Mouse (Mus musculus): ENCODE measurements around the gene Pigf. TPM values are rescaled to one million over a fixed set of nuclear protein-coding genes. Genes with fewer than 3 reads are reported as not detected.

Pigf gene
- polyA plus RNA-seq, 1 experiment from 2014 or later: 32.4 TPM

- Histone ChIP-seq H3K27ac (ENCODE audit: low read length) (no peak overlapping the region), H3K9me3 (ENCODE audit: control insufficient read depth, low read length) (no peaks in the 10 kb centered on the region), H3K27me3 (replicated peaks; ENCODE audit: control insufficient read depth, insufficient read depth, low read length) (no peaks in the 10 kb centered on the region), H3K4me1 (replicated peaks; ENCODE audit: control insufficient read depth, insufficient read depth, low read length) (peaks cover 2% of the 10 kb centered on the region), H3K4me3 (replicated peaks; ENCODE audit: low read length) (no peak overlapping the region), H3K36me3 (ENCODE audit: control insufficient read depth, insufficient read depth) (no peaks in the 10 kb centered on the region), H3K4me2 (ENCODE audit: low read length) (no peak overlapping the region), H3K9ac (replicated peaks; ENCODE audit: low read depth, low read length) (no peak overlapping the region)
- 86% methylated on average over 10 of the region's 10 CpGs for WGBS
- ATAC-seq: no peak
Measured at GRCm38 (mm10) chr17:86976387-86976786, 48.8 kb downstream of the Pigf start.

- WGBS: 97% methylated on average over 2 of the region's 2 CpGs
- Histone ChIP-seq H3K4me3 (replicated peaks; ENCODE audit: low read length) (no peak overlapping the region), H3K4me1 (replicated peaks; ENCODE audit: control insufficient read depth, insufficient read depth, low read length) (peaks cover 10% of the 10 kb centered on the region), H3K27me3 (replicated peaks; ENCODE audit: control insufficient read depth, insufficient read depth, low read length) (no peaks in the 10 kb centered on the region), H3K4me2 (ENCODE audit: low read length) (no peak overlapping the region), H3K9ac (replicated peaks; ENCODE audit: low read depth, low read length) (no peak overlapping the region), H3K27ac (ENCODE audit: low read length) (no peak overlapping the region), H3K9me3 (ENCODE audit: control insufficient read depth, low read length) (no peaks in the 10 kb centered on the region), H3K36me3 (ENCODE audit: control insufficient read depth, insufficient read depth) (no peaks in the 10 kb centered on the region)
- ATAC-seq: no peak
Measured at GRCm38 (mm10) chr17:86973097-86973496, 52.1 kb downstream of the Pigf start.

- Histone ChIP-seq H3K36me3 (ENCODE audit: control insufficient read depth, insufficient read depth) (no peaks in the 10 kb centered on the region), H3K9me3 (ENCODE audit: control insufficient read depth, low read length) (no peaks in the 10 kb centered on the region), H3K9ac (replicated peaks; ENCODE audit: low read depth, low read length) (no peak overlapping the region), H3K27ac (ENCODE audit: low read length) (no peak overlapping the region), H3K4me1 (replicated peaks; ENCODE audit: control insufficient read depth, insufficient read depth, low read length) (peaks cover 10% of the 10 kb centered on the region), H3K4me2 (ENCODE audit: low read length) (no peak overlapping the region), H3K4me3 (replicated peaks; ENCODE audit: low read length) (no peak overlapping the region), H3K27me3 (replicated peaks; ENCODE audit: control insufficient read depth, insufficient read depth, low read length) (no peaks in the 10 kb centered on the region)
- WGBS: 95% methylated on average over 7 of the region's 7 CpGs
- ATAC-seq: no peak
Measured at GRCm38 (mm10) chr17:86971860-86972259, 53.3 kb downstream of the Pigf start.

- Histone ChIP-seq H3K27ac (ENCODE audit: low read length) (no peak overlapping the region), H3K9ac (replicated peaks; ENCODE audit: low read depth, low read length) (no peak overlapping the region)
Measured at GRCm38 (mm10) chr17:86971036-86971435, 54.2 kb downstream of the Pigf start.

GRCm38 (mm10) chr17:86970026-86970750 is 55.0 kb downstream of the Pigf start:
- no peaks in the 10 kb centered on the region for H3K36me3 ChIP-seq (ENCODE audit: control insufficient read depth, insufficient read depth)
- no peak overlapping the region for H3K4me2 ChIP-seq (ENCODE audit: low read length)
- WGBS: 93% methylated on average over 15 of the region's 15 CpGs
- no peak for ATAC-seq
- H3K27ac ChIP-seq (ENCODE audit: low read length): no peak overlapping the region
- no peaks in the 10 kb centered on the region for H3K9me3 ChIP-seq (ENCODE audit: control insufficient read depth, low read length)
- no peak overlapping the region for H3K9ac ChIP-seq (replicated peaks; ENCODE audit: low read depth, low read length)
- H3K4me3 ChIP-seq (replicated peaks; ENCODE audit: low read length): no peak overlapping the region
- no peaks in the 10 kb centered on the region for H3K27me3 ChIP-seq (replicated peaks; ENCODE audit: control insufficient read depth, insufficient read depth, low read length)
- peaks cover 10% of the 10 kb centered on the region for H3K4me1 ChIP-seq (replicated peaks; ENCODE audit: control insufficient read depth, insufficient read depth, low read length)

More at GRCm38 (mm10) chr17:86971036-86971435, 54.2 kb downstream of the Pigf start:
- H3K4me1 ChIP-seq (replicated peaks; ENCODE audit: control insufficient read depth, insufficient read depth, low read length): peaks cover 10% of the 10 kb centered on the region
- no peak overlapping the region for H3K4me2 ChIP-seq (ENCODE audit: low read length)
- ATAC-seq: peak; percentile 52
- H3K4me3 ChIP-seq (replicated peaks; ENCODE audit: low read length): no peak overlapping the region
- H3K9me3 ChIP-seq (ENCODE audit: control insufficient read depth, low read length): no peaks in the 10 kb centered on the region
- no peaks in the 10 kb centered on the region for H3K36me3 ChIP-seq (ENCODE audit: control insufficient read depth, insufficient read depth)
- 51% methylated on average over 5 of the region's 5 CpGs for WGBS
- no peaks in the 10 kb centered on the region for H3K27me3 ChIP-seq (replicated peaks; ENCODE audit: control insufficient read depth, insufficient read depth, low read length)

GRCm38 (mm10) chr17:86969582-86969981 is 55.6 kb downstream of the Pigf start:
- Histone ChIP-seq H3K4me2 (ENCODE audit: low read length) (no peak overlapping the region), H3K27me3 (replicated peaks; ENCODE audit: control insufficient read depth, insufficient read depth, low read length) (no peaks in the 10 kb centered on the region), H3K9ac (replicated peaks; ENCODE audit: low read depth, low read length) (no peak overlapping the region), H3K27ac (ENCODE audit: low read length) (no peak overlapping the region), H3K4me1 (replicated peaks; ENCODE audit: control insufficient read depth, insufficient read depth, low read length) (peaks cover 16% of the 10 kb centered on the region), H3K36me3 (ENCODE audit: control insufficient read depth, insufficient read depth) (no peaks in the 10 kb centered on the region), H3K4me3 (replicated peaks; ENCODE audit: low read length) (no peak overlapping the region), H3K9me3 (ENCODE audit: control insufficient read depth, low read length) (no peaks in the 10 kb centered on the region)
- ATAC-seq: no peak
- WGBS: 60% methylated on average over 5 of the region's 5 CpGs

GRCm38 (mm10) chr17:86968581-86968980 is 56.6 kb downstream of the Pigf start:
- Histone ChIP-seq H3K27ac (ENCODE audit: low read length) (no peak overlapping the region), H3K9ac (replicated peaks; ENCODE audit: low read depth, low read length) (no peak overlapping the region), H3K4me1 (replicated peaks; ENCODE audit: control insufficient read depth, insufficient read depth, low read length) (peaks cover 26% of the 10 kb centered on the region), H3K4me2 (ENCODE audit: low read length) (no peak overlapping the region), H3K9me3 (ENCODE audit: control insufficient read depth, low read length) (no peaks in the 10 kb centered on the region), H3K27me3 (replicated peaks; ENCODE audit: control insufficient read depth, insufficient read depth, low read length) (no peaks in the 10 kb centered on the region), H3K36me3 (ENCODE audit: control insufficient read depth, insufficient read depth) (no peaks in the 10 kb centered on the region), H3K4me3 (replicated peaks; ENCODE audit: low read length) (no peak overlapping the region)
- no peak for ATAC-seq
- WGBS: 91% methylated on average over 5 of the region's 5 CpGs

- Histone ChIP-seq H3K27me3 (replicated peaks; ENCODE audit: control insufficient read depth, insufficient read depth, low read length) (no peaks in the 10 kb centered on the region), H3K36me3 (ENCODE audit: control insufficient read depth, insufficient read depth) (no peaks in the 10 kb centered on the region), H3K27ac (ENCODE audit: low read length) (no peak overlapping the region), H3K9ac (replicated peaks; ENCODE audit: low read depth, low read length) (no peak overlapping the region), H3K9me3 (ENCODE audit: control insufficient read depth, low read length) (no peaks in the 10 kb centered on the region), H3K4me1 (replicated peaks; ENCODE audit: control insufficient read depth, insufficient read depth, low read length) (peaks cover 26% of the 10 kb centered on the region), H3K4me3 (replicated peaks; ENCODE audit: low read length) (no peak overlapping the region), H3K4me2 (ENCODE audit: low read length) (no peak overlapping the region)
- ATAC-seq: no peak
- 85% methylated on average over 10 of the region's 10 CpGs for WGBS
Measured at GRCm38 (mm10) chr17:86967536-86968525, 57.4 kb downstream of the Pigf start.

GRCm38 (mm10) chr17:86967048-86967447 is 58.2 kb downstream of the Pigf start:
- peaks cover 28% of the 10 kb centered on the region for H3K4me1 ChIP-seq (replicated peaks; ENCODE audit: control insufficient read depth, insufficient read depth, low read length)
- no peaks in the 10 kb centered on the region for H3K9me3 ChIP-seq (ENCODE audit: control insufficient read depth, low read length)
- H3K4me3 ChIP-seq (replicated peaks; ENCODE audit: low read length): no peak overlapping the region
- no peak overlapping the region for H3K4me2 ChIP-seq (ENCODE audit: low read length)
- no peak overlapping the region for H3K27ac ChIP-seq (ENCODE audit: low read length)
- no peak for ATAC-seq
- H3K36me3 ChIP-seq (ENCODE audit: control insufficient read depth, insufficient read depth): no peaks in the 10 kb centered on the region
- 96% methylated on average over 12 of the region's 12 CpGs for WGBS
- no peak overlapping the region for H3K9ac ChIP-seq (replicated peaks; ENCODE audit: low read depth, low read length)
- H3K27me3 ChIP-seq (replicated peaks; ENCODE audit: control insufficient read depth, insufficient read depth, low read length): no peaks in the 10 kb centered on the region
